Mouse (Mus musculus): ENCODE measurements around the gene Nme7.

GRCm38 (mm10) chr1:164335846-164336245, 31.9 kb downstream of the Nme7 start:
- TF ChIP-seq CTCF (conservative IDR thresholded peaks at IDR 0.05; ENCODE audit: low read length) (no peak), POU5F1 (IDR thresholded peaks at IDR 0.05; ENCODE audit: borderline replicate concordance, low read length) (no peak)

Data from E14TG2a.4 (cell line).